Mouse (Mus musculus) forebrain, embryonic 12.5 days (tissue): ENCODE data around the gene Ptprn2. TPM values are rescaled to one million over a fixed set of nuclear protein-coding genes. Genes with fewer than 3 reads are reported as not detected.

ENCODE experiments used
- ATAC-seq: fragments of 200-750 bp; cut with Nextera tagmentation; 2 replicates; pipeline ENCODE4 v1.8.0; 2017; ENCODE audit warnings: moderate TSS enrichment; ENCODE audit not compliant: low FRiP score
- H3K27ac ChIP-seq: fragments of 300-500 bp; sonication (generic); 2 replicates; pipeline ENCODE4 v1.5.1; 2016; ENCODE audit warnings: mild to moderate bottlenecking
- H3K27me3 ChIP-seq: fragments of 300-500 bp; sonication (generic); 2 replicates; pipeline ENCODE4 v1.6.1; 2016; ENCODE audit warnings: mild to moderate bottlenecking
- H3K36me3 ChIP-seq: fragments of 300-500 bp; sonication (generic); replicated peaks from 2 replicates; pipeline ENCODE4 v1.6.1; 2016; ENCODE audit warnings: mild to moderate bottlenecking
- H3K4me1 ChIP-seq: fragments of 300-500 bp; sonication (generic); 2 replicates; pipeline ENCODE4 v1.6.1; 2016
- H3K4me2 ChIP-seq: fragments of 300-500 bp; sonication (generic); 2 replicates; pipeline ENCODE4 v1.6.1; 2016; ENCODE audit warnings: mild to moderate bottlenecking, moderate library complexity
- H3K4me3 ChIP-seq: fragments of 300-500 bp; sonication (generic); replicated peaks from 2 replicates; pipeline ENCODE4 v1.5.1; 2016; ENCODE audit warnings: mild to moderate bottlenecking
- H3K9ac ChIP-seq: fragments of 300-500 bp; sonication (generic); 2 replicates; pipeline ENCODE4 v1.6.1; 2016; ENCODE audit warnings: mild to moderate bottlenecking
- H3K9me3 ChIP-seq: fragments of 300-500 bp; sonication (generic); 2 replicates; pipeline ENCODE4 v1.6.1; 2016
- WGBS: fragments of 180-500 bp; shearing (Covaris S2); methylation state at CpG from one replicate; pipeline ENCODE4 v1.1.7; 2016; 5-methylcytosine and 5-hydroxymethylcytosine counted together
- polyA plus RNA-seq: library from polyadenylated mRNA; unstranded; fragments of >200 nt; fragmentation: Nextera tagmentation; extraction: Ambion mirVana; gene quantifications from 2 replicates; pipeline ENCODE4 v1.2.1, GENCODE M21; 2016

The Ptprn2 gene
- polyA plus RNA-seq, 1 experiment from 2014 or later = 8.8 TPM

- Histone ChIP-seq H3K27me3 (no peaks in the 10 kb centered on the region; the same call in 1 of the 2 replicates), H3K4me3 (no peak overlapping the region)
- WGBS = 88% methylated on average over 3 of the region's 3 CpGs
Observed at GRCm38 (mm10) chr12:116628992-116629391, 143.5 kb downstream of the Ptprn2 start.

DNA sequence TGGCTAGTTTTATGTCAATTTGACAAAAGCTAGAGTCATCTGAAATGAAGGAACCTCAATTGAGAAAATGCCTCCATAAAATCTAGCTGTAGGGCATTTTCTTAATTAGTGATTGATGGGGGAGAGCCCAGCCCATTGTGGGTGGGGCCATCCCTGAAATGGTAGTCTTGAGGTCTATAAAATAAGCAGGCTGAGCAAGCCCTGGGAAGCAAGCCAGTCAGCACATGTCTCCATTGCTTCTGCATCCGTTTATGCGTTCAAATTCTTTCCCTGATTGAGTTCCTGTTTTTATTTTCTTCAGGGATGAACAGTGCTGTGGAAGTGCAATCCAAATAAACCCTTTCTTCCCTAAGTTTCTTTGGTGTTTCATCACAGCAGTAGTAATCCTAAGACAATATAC is 152.0 kb downstream of the Ptprn2 start:
- H3K4me2 ChIP-seq = no peak overlapping the region
- H3K27ac ChIP-seq = no peak overlapping the region
- no peaks in the 10 kb centered on the region for H3K27me3 ChIP-seq
- H3K9ac ChIP-seq = no peak overlapping the region
- no peak for ATAC-seq
- H3K36me3 ChIP-seq = no peaks in the 10 kb centered on the region
- no peaks in the 10 kb centered on the region for H3K9me3 ChIP-seq
- no peak overlapping the region for H3K4me3 ChIP-seq
- 31% methylated on average over 2 of the region's 2 CpGs for WGBS
- H3K4me1 ChIP-seq = peaks cover 13% of the 10 kb centered on the region

More at GRCm38 (mm10) chr12:116628992-116629391, 143.5 kb downstream of the Ptprn2 start:
- Histone ChIP-seq H3K4me1 (no peaks in the 10 kb centered on the region), H3K4me2 (no peak overlapping the region), H3K9ac (no peak overlapping the region), H3K36me3 (no peaks in the 10 kb centered on the region), H3K9me3 (no peaks in the 10 kb centered on the region), H3K27ac (no peak overlapping the region)
- no peak for ATAC-seq

GRCm38 (mm10) chr12:116640871-116641270 is 155.4 kb downstream of the Ptprn2 start:
- Histone ChIP-seq H3K27me3 (no peaks in the 10 kb centered on the region), H3K4me2 (no peak overlapping the region), H3K4me1 (peaks cover 13% of the 10 kb centered on the region), H3K36me3 (no peaks in the 10 kb centered on the region), H3K9ac (no peak overlapping the region), H3K27ac (no peak overlapping the region), H3K9me3 (no peaks in the 10 kb centered on the region), H3K4me3 (no peak overlapping the region)
- 22% methylated on average over 4 of the region's 4 CpGs for WGBS
- ATAC-seq = no peak

GRCm38 (mm10) chr12:116641339-116642190 is 156.0 kb downstream of the Ptprn2 start:
- no peaks in the 10 kb centered on the region for H3K36me3 ChIP-seq
- peaks cover 13% of the 10 kb centered on the region for H3K4me1 ChIP-seq
- H3K9me3 ChIP-seq = no peaks in the 10 kb centered on the region
- WGBS = 36% methylated on average over 14 of the region's 14 CpGs
- no peak overlapping the region for H3K4me2 ChIP-seq
- peak; percentile 86 for ATAC-seq
- no peak overlapping the region for H3K4me3 ChIP-seq
- peak overlapping the region; percentile 59; the same call in 1 of the 2 replicates for H3K27ac ChIP-seq
- no peaks in the 10 kb centered on the region for H3K27me3 ChIP-seq
- H3K9ac ChIP-seq = no peak overlapping the region

GRCm38 (mm10) chr12:116642191-116642549 is 156.7 kb downstream of the Ptprn2 start:
- no peak overlapping the region for H3K9ac ChIP-seq
- no peak overlapping the region for H3K4me3 ChIP-seq
- H3K4me1 ChIP-seq = peaks cover 13% of the 10 kb centered on the region
- 48% methylated on average over 4 of the region's 4 CpGs for WGBS
- no peaks in the 10 kb centered on the region for H3K27me3 ChIP-seq
- peak overlapping the region; percentile 59; the same call in 1 of the 2 replicates for H3K27ac ChIP-seq
- ATAC-seq = peak; percentile 56
- H3K9me3 ChIP-seq = no peaks in the 10 kb centered on the region
- H3K4me2 ChIP-seq = no peak overlapping the region
- H3K36me3 ChIP-seq = no peaks in the 10 kb centered on the region

GRCm38 (mm10) chr12:116646771-116647170 is 161.3 kb downstream of the Ptprn2 start:
- Histone ChIP-seq H3K9me3 (no peaks in the 10 kb centered on the region), H3K36me3 (no peaks in the 10 kb centered on the region), H3K4me1 (peaks cover 8% of the 10 kb centered on the region), H3K27ac (no peak overlapping the region), H3K9ac (no peak overlapping the region), H3K4me2 (no peak overlapping the region), H3K27me3 (0 out of 2 replicates have a peak, but pooled peaks cover 5% of the 10 kb centered on the region), H3K4me3 (no peak overlapping the region)
- ATAC-seq = no peak

- no peak overlapping the region for H3K27ac ChIP-seq
- no peaks in the 10 kb centered on the region for H3K36me3 ChIP-seq
- H3K27me3 ChIP-seq = peaks cover 8% of the 10 kb centered on the region; the same call in 1 of the 2 replicates
- H3K4me1 ChIP-seq = no peaks in the 10 kb centered on the region
- WGBS = 63% methylated on average over 4 of the region's 4 CpGs
- ATAC-seq = peak; percentile 82
- H3K9me3 ChIP-seq = no peaks in the 10 kb centered on the region
- H3K4me2 ChIP-seq = no peak overlapping the region
- H3K4me3 ChIP-seq = no peak overlapping the region
- H3K9ac ChIP-seq = no peak overlapping the region
Observed at GRCm38 (mm10) chr12:116648584-116649206, 163.2 kb downstream of the Ptprn2 start.

DNA sequence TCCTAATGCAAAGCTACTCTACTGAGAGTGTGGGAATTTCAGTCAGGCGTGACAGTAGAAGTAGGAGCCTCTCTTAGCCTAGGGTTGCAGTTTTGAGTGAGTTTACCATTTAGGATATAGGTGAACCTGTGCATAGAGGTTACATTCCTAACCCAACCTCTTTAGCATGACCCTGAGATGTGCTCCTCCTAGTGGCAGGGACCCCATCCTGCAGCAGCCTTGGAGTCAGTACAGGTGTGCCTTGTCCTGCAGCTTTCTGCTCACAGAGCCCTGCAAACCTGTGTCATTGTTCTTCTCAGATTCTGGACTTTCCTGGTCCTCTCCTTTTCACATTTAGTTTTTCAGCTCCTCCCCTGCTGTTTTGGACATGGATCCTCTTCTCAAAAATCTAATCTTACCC is 168.2 kb downstream of the Ptprn2 start:
- no peak overlapping the region for H3K27ac ChIP-seq
- H3K4me3 ChIP-seq = no peak overlapping the region
- no peaks in the 10 kb centered on the region for H3K36me3 ChIP-seq
- 68% methylated on average over 1 of the region's 1 CpGs for WGBS
- ATAC-seq = no peak
- H3K4me2 ChIP-seq = no peak overlapping the region
- no peak overlapping the region for H3K9ac ChIP-seq
- H3K27me3 ChIP-seq = peaks cover 3% of the 10 kb centered on the region; the same call in 1 of the 2 replicates
- no peaks in the 10 kb centered on the region for H3K9me3 ChIP-seq
- no peaks in the 10 kb centered on the region for H3K4me1 ChIP-seq

GRCm38 (mm10) chr12:116660076-116660475 is 174.6 kb downstream of the Ptprn2 start:
- H3K9me3 ChIP-seq = no peaks in the 10 kb centered on the region
- H3K36me3 ChIP-seq = no peaks in the 10 kb centered on the region
- no peak overlapping the region for H3K27ac ChIP-seq
- H3K4me1 ChIP-seq = peaks cover 18% of the 10 kb centered on the region
- H3K27me3 ChIP-seq = no peaks in the 10 kb centered on the region
- H3K4me3 ChIP-seq = no peak overlapping the region
- 13% methylated on average over 7 of the region's 7 CpGs for WGBS
- ATAC-seq = no peak
- no peak overlapping the region for H3K4me2 ChIP-seq
- H3K9ac ChIP-seq = no peak overlapping the region

DNA sequence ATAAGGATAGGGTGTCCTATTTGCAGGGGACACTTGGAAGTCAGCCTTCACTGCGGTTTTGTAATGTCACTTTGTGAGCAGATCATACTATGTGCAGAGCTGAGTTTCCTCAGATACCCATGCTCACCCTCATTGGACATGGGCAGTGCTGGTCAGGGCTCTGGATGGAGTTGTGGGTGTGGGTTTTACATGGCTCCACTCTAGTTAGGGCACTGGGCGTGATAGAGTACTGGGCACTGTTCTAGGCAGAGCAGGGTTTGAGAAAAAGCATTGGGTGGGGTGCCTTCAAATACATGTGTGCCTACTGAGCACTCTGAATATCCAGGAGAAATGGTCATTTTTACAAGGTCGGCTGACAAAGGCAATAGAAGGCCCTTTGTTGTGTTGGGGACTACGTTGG is 175.5 kb downstream of the Ptprn2 start:
- Histone ChIP-seq H3K36me3 (no peaks in the 10 kb centered on the region), H3K27me3 (no peaks in the 10 kb centered on the region), H3K9me3 (no peaks in the 10 kb centered on the region), H3K9ac (no peak overlapping the region), H3K4me2 (no peak overlapping the region), H3K4me3 (no peak overlapping the region), H3K4me1 (peaks cover 18% of the 10 kb centered on the region), H3K27ac (no peak overlapping the region)
- WGBS = 80% methylated on average over 4 of the region's 4 CpGs
- ATAC-seq = no peak

DNA sequence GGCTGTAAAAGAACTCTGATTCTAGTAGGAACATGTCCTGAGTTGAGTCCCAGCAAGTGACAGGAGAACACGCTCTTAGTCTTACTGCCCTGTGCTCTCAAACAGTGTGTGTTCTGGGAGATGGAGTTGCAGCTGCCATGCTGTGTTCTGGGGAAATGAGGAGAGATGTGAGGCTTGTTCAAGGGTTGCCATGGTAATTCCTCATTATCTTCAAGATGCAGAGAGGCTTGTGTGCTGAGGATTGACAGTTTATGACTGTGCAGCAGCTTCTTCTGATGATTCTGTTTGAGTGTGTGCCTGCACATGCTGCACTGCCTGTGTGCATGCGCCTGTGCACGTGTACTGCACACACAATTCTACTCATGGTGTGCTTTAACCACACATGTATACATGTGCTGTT is 192.2 kb downstream of the Ptprn2 start:
- Histone ChIP-seq H3K27me3 (no peaks in the 10 kb centered on the region), H3K9ac (no peak overlapping the region), H3K4me2 (no peak overlapping the region), H3K4me3 (no peak overlapping the region), H3K27ac (peak overlapping the region; percentile 84), H3K36me3 (no peaks in the 10 kb centered on the region), H3K9me3 (no peaks in the 10 kb centered on the region), H3K4me1 (peaks cover 6% of the 10 kb centered on the region; the same call in 1 of the 2 replicates)
- 28% methylated on average over 3 of the region's 3 CpGs for WGBS
- ATAC-seq = peak; percentile 98

GRCm38 (mm10) chr12:116689832-116690231 is 204.3 kb downstream of the Ptprn2 start:
- Histone ChIP-seq H3K27me3 (no peaks in the 10 kb centered on the region), H3K36me3 (no peaks in the 10 kb centered on the region), H3K9ac (no peak overlapping the region), H3K9me3 (no peaks in the 10 kb centered on the region), H3K4me2 (no peak overlapping the region), H3K27ac (no peak overlapping the region), H3K4me3 (no peak overlapping the region), H3K4me1 (no peaks in the 10 kb centered on the region)
- 87% methylated on average over 2 of the region's 2 CpGs for WGBS
- no peak for ATAC-seq
